Mouse (Mus musculus): ENCODE data around the gene Tmem72.

- TF ChIP-seq CTCF (IDR thresholded peaks at IDR 0.05): no peak
- no peak for TF ChIP-seq EP300 (IDR thresholded peaks at IDR 0.05)
Observed at GRCm38 (mm10) chr6:116715166-116715565, 1.5 kb downstream of the Tmem72 start.
